Mouse (Mus musculus): ENCODE measurements at regions not wholly inside any gene's neighbourhood (a gene's known extent, or its start where the extent isn't known, plus 50 kb on each side); places are given as distances from the start of the nearest gene placed in this dataset.

GRCm38 (mm10) chr6:31061813-31062212 lies 102.9 kb upstream of the Klf14 start:
- no peak for DNase-seq (ENCODE audit: low spot score)

DNA sequence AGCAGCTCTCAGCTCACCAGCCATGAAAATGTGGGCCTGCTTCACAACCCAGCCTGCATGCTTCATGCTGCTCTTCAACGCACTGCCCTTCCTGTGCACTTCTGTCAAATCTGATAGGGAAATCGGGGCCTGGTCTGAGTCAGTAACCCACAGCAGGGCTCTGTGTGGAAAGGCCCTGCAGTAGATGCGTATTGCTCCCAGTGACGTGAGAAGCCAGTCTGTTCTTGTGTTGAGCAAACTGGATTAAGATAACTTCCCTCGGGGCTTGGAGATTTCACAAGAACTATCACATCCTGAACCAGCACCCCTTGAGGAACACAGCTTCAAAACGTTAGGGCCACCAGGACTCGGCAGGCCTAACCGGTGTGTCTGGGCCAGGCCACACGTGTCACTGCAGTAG lies 106.5 kb upstream of the Klf14 start:
- DNase-seq (ENCODE audit: low spot score): no peak

GRCm38 (mm10) chr6:31066861-31067260 lies 108.0 kb upstream of the Klf14 start:
- DNase-seq (ENCODE audit: low spot score): no peak

DNA sequence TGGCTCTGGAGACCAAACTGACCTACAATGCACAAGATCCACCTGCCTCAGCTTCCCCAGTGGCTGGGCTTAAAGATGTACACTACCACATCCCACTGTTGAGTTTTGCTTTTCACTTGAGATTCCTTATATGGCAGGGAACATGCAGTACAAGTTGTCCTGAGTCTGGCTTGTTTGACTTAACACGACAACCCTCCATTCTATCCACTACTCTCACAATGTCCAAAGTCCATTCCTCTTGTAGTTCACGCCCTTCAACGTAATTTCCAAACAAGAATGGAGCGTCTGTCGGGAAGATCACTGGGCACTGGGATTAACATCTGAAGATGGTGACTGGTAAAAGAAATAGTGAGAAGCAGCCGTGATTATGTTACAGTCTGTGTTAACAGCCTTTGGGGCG lies 108.6 kb upstream of the Klf14 start:
- no peak for DNase-seq (ENCODE audit: low spot score)

GRCm38 (mm10) chr6:31069243-31069642 lies 110.4 kb upstream of the Klf14 start:
- no peak for DNase-seq (ENCODE audit: low spot score)

DNA sequence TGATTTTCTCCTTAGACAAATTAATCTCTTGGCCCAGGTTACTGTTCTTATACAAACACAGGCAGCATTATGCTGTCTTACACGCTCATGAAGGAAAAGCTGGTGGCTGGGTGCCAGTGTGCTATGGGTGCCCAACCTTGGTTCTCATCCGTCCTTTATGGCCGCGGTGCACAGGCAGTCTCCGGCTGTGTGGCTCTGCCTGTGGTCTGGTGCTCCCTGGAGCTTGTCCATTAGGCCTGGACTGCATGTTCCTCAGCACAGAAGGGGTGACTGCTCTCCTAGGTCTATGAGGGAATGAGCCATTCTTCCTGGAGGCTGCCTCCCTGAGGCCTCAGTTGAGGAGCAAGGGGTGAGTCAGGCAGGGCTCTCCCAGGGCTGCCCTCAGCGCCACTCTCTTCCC lies 111.7 kb upstream of the Klf14 start:
- no peak for DNase-seq (ENCODE audit: low spot score)

GRCm38 (mm10) chr6:31070966-31071365 lies 112.1 kb upstream of the Klf14 start:
- no peak for DNase-seq (ENCODE audit: low spot score)

DNA sequence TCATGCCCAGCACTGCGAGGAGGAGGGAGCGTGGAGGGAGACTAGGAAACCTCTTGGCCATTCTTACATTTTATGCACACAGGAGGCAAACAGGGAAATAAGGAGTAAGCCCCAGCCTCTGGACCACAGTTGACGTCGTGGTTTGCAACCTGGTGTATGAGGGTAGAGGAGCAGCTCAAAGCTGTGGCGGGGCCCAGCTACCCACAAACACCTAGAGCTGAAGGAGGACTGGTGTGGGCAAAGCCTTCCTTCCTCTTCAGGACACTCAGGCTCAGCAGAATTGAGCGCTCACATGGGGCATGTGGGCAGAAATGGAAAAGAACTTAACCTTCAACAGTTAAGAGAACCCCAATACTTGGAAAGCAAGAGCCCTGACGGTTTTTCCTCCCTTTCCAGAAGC lies 113.2 kb upstream of the Klf14 start:
- no peak for DNase-seq (ENCODE audit: low spot score)

- DNase-seq (ENCODE audit: low spot score): no peak
Measured at GRCm38 (mm10) chr6:31072559-31072958, 113.7 kb upstream of the Klf14 start.

GRCm38 (mm10) chr6:31073338-31073737 lies 114.5 kb upstream of the Klf14 start:
- no peak for DNase-seq (ENCODE audit: low spot score)

GRCm38 (mm10) chr6:31074394-31074793 lies 115.5 kb upstream of the Klf14 start:
- no peak for DNase-seq (ENCODE audit: low spot score)

DNA sequence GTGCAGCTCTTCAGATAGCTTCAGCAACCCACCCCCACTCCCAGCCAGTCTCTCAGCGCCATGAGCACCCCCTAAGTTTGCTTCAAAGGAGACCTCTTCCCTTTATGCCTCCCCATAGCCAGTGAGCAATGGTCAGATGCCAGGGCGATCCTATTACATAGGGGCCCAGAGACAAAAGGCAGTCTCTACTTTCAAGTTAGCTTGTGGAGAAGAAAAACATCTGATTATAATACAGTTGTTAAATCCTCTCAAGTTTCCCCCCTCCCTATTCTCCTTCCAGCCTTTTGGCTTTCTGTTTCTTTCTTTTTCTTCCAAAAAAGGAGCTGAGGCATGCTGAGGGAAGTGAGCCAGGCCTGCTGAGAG lies 116.3 kb upstream of the Klf14 start:
- no peak for DNase-seq (ENCODE audit: low spot score)

- no peak for DNase-seq (ENCODE audit: low spot score)
Measured at GRCm38 (mm10) chr6:31075572-31076477, 116.9 kb upstream of the Klf14 start.

GRCm38 (mm10) chr6:31076478-31076834 lies 117.6 kb upstream of the Klf14 start:
- DNase-seq (ENCODE audit: low spot score): no peak

GRCm38 (mm10) chr6:31077216-31077615 lies 118.3 kb upstream of the Klf14 start:
- DNase-seq (ENCODE audit: low spot score): no peak

DNA sequence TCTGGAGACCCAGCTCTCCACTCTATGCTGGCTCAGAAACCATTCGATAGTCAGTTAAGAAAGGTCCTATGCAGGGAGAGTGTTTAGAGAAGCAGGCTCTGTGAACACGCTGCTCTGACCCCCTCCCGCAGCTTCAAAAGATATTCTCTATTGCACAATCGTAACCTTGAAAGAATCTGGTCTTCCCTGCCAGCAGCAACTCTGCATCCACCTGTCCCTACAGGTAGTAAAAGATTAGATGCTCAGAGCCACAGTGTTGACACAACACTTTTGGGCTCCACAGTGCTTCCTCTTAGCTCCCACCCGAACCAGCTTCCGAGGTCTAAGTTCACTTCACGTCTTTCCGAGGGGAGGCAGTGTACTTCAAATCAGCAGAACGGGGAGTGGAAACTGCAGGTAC lies 118.9 kb upstream of the Klf14 start:
- no peak for DNase-seq (ENCODE audit: low spot score)

DNA sequence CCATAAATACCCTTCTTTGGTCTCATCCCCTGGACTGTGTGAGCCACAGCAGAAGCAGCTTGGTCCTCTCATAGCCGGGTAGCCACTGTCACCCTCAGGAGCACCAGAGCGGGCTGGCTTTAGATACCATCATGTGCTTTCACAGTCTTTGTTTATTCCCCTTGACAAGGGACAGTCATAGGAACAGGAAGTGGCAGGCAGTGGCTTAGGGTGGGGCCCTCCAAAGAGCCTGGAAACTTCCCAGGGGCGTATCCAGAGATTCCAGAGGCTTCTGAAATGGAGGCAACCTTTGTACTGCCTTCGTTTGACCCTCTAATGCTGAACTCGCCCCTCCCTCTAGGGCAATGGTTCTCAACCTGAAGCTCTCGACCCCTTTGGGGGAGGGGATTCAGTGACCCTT lies 119.5 kb upstream of the Klf14 start:
- no peak for DNase-seq (ENCODE audit: low spot score)

GRCm38 (mm10) chr6:31079586-31080259 lies 120.8 kb upstream of the Klf14 start:
- DNase-seq (ENCODE audit: low spot score): no peak

DNA sequence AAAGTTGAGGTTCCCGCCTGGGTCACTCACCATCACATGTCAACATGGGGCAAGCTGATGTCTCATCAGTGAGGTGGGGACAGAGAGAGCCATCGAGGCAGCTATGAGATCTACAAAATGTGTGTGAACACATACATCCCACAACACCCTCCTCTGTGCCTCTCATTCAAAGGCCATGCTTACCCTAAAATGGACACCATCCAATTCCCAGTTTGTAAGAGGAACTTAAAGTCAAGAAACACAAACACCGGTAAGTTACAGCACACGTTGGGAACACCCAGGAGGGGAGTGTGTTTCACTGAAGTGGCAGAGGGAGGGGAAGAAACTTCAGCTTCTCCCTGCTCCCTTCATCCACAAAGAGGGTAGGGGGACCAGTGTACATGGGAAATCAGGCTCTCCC lies 121.4 kb upstream of the Klf14 start:
- no peak for DNase-seq (ENCODE audit: low spot score)

DNA sequence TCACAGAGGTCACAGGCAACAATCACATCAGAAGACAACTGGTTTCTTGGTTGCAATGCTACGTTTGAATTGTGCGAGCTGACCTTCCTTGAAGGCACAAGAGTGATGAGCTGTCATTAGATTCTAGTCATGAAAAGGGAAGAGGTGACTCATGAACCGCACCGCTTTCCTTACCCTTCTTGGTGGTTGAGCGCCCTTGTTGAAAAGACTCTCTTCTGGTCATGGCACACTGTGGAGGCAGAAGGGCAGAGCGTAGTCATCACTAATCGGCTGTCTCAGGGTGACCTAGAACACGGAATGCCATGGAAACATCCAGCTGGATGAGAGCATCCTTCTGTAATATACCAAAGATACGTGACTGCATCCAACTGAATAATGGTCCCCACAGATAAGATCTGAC lies 121.8 kb upstream of the Klf14 start:
- DNase-seq (ENCODE audit: low spot score): no peak

DNA sequence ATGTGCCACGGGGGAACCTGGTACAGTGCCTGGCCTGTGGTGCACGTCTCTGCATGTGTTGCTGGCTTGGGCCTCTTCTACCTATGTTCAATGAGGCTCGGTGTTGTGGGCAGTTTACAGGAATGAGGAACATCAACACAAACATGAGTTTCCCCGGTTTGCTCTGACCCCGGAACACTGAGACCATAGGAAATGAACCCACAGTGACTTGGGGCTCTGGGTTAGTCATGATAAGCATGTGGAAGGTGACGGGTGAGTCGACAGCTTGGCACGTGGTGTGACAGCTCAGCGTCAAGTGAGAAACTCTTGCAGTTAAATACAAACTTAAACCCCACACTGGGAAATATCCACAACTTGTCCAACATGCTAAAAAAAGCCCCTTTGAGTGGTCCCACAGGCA lies 122.4 kb upstream of the Klf14 start:
- no peak for DNase-seq (ENCODE audit: low spot score)

- DNase-seq (ENCODE audit: low spot score): no peak
Measured at GRCm38 (mm10) chr6:31081988-31082387, 123.1 kb upstream of the Klf14 start.

DNA sequence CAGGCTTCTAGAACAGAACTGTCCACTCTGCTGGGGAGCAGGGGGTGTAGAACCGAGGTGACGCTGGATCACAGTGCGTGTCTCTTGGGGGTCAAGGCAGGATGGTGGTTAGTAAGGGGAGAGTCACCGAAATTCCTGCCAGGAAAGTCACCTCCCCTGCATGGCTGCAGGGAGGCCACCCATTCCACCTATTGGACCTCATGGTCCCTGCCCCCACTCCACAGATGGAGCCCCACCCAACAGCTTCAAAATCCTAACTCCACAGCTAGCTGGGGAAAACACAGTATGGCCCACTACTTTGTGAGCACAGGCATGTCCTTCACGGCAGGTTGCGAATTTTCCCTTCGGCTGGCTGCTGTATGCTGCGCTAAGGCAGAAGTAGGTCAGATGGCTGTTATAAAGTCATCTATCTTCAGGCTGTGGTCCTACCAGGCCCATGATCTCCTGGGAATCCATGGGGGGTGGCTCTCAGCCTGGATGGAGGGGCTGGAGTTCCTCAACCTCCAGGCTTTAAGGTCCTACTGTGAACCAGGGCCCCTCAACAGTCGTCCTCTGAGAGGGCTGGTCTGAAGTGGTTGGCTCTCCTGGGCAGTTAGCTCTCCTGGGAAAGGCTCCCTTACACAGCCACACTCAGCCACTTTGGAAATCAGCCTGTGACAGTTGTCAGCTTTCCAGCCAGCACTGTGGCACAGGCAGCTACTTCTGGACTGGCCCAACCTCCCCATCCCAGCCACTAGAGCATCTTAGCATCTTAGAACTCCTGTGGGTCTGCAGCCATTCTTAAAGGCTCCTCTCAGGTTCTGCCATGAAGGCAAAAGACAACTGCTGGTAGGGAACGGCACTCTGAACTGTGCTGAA lies 124.0 kb upstream of the Klf14 start:
- no peak for DNase-seq (ENCODE audit: low spot score)
